Mouse (Mus musculus) lung, adult 2 months (tissue): ENCODE results near the gene 4933434E20Rik.

ENCODE experiments used
- CTCF ChIP-seq: fragments of 200-500 bp; IDR thresholded peaks from 2 replicates; pipeline ENCODE4 v1.5.1; 2011; ENCODE audit warnings: mild to moderate bottlenecking, low read length, control low read depth; ENCODE audit not compliant: insufficient read depth
- POLR2A ChIP-seq: fragments of 200-500 bp; IDR thresholded peaks from 2 replicates; pipeline ENCODE4 v1.6.1; 2011; ENCODE audit warnings: low read depth, mild to moderate bottlenecking, control low read depth, low read length, borderline replicate concordance; ENCODE audit errors: extremely low read depth

- TF ChIP-seq POLR2A (0 out of 2 replicates have a peak, but pooled peaks have one; percentile 19), CTCF (no peak)
These were observed at the start of gene 4933434E20Rik for GRCm38 (mm10) chr3:90051441-90052350.
